Mouse (Mus musculus): ENCODE data around the gene Wdr1. TPM values are rescaled to one million over a fixed set of nuclear protein-coding genes. Genes with fewer than 3 reads are reported as not detected.
"Not testable (repeated sequence)": the region's sequence is repeated elsewhere in the genome, so short reads cannot be mapped to it uniquely, and the experiment has no call there.

Gene Wdr1
- polyA plus RNA-seq, 1 experiment: 157 TPM

DNA sequence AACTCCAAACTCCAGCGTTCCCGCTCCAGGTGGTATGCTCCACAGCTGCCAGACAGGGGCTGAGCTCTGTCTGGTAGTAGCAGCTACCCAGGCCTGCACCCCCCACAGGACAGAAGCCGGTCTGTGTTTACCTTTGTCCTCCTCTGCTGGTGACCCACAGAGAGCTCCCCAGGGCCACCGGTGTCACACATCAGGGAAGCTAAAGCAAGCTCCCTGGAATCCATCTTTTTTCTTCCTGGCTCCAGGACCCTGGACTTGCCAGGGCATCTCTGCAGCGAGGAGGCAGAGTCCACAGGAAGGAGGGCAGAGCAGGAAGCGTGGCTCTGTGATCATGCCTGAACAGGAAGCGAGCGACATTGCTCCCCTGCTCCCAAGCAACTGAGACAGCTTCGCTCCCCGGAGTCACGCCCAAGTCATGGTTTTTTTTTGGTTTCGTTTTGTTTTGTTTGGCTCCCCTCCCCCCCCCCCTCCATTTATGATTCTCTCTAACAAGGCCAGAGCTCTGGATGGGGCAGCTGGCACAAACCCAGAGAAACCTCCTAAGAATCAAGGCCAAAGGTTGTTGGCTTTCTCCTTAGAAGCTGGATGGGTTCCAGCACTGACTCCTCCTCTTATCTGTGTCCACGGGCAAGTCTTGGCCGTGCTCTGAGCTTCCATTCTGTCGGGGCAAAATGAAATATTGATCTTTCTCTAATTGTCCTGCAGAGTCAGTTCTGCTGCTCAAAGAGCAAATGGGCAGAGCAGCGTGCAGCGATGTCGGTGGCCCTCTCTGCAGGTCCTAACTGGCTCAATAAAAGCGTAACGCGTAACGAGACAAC is 82.9 kb downstream of the Wdr1 start:
- peaks cover 28% of the 10 kb centered on the region for H3K4me1 ChIP-seq (ENCODE audit: control insufficient read depth, insufficient read depth, low read length)
- peak; percentile 46 to 56 for DNase-seq
- peak overlapping the region; percentile 44 for H3K27ac ChIP-seq (ENCODE audit: insufficient read depth, low read length)
- WGBS: 8% methylated on average over 22 of the region's 22 CpGs
- 0 out of 2 replicates have a peak, but pooled peaks have one; percentile 8 for TF ChIP-seq POLR2A (IDR thresholded peaks at IDR 0.05; ENCODE audit: borderline replicate concordance, insufficient read depth, low read length)
- TF ChIP-seq CTCF (IDR thresholded peaks at IDR 0.05; ENCODE audit: borderline replicate concordance, insufficient read depth, low read depth, low read length): 0 out of 2 replicates have a peak, but pooled peaks have one; percentile 8
- H3K27me3 ChIP-seq (ENCODE audit: control insufficient read depth, insufficient read depth, low read length): no peaks in the 10 kb centered on the region
- H3K4me3 ChIP-seq (replicated peaks; ENCODE audit: insufficient read depth, low read depth, low read length): peak overlapping the region; percentile 50

DNA sequence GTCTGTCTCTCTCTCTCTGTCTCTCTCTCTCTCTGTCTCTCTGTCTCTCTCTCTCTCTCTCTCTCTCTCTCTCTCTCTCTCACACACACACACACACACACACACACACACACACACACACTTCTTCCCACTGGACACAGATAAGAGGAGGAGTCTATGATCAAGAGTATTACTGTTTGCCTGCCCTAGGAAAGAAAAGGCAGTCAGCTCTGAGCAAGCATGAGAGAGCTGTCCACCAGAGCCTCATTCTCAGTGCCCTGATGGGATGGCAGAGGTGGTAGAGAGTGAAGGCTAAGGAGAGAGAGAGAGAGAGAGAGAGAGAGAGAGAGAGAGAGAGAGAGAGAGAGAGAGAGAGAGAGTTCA is 83.5 kb downstream of the Wdr1 start:
- H3K4me3 ChIP-seq (replicated peaks; ENCODE audit: insufficient read depth, low read depth, low read length): peak overlapping the region; percentile 35
- peak overlapping the region; percentile 44 for H3K27ac ChIP-seq (ENCODE audit: insufficient read depth, low read length)
- DNase-seq; H3K27me3 ChIP-seq (ENCODE audit: control insufficient read depth, insufficient read depth, low read length): not testable (repeated sequence)
- peaks cover 28% of the 10 kb centered on the region for H3K4me1 ChIP-seq (ENCODE audit: control insufficient read depth, insufficient read depth, low read length)

DNA sequence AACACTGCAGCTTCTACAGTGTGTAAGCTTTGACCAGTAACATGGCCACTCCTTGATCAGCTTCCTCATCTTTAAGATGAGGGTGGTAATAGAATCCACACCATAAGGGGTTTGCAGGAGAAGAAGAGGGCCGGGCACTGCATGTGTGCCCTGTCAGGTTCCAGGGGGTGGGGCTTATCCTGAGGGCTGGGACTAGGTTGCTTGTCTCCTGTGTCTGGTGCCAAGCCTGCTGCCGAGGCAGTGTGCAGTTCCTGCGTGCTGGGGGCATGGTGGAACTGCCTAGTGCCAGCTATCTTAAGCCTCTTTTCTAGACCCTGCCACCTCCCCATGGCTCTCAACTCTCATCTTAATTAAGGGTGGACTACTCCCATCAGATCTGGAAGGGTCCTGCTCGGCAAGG is 84.0 kb downstream of the Wdr1 start:
- TF ChIP-seq POLR2A (IDR thresholded peaks at IDR 0.05; ENCODE audit: borderline replicate concordance, insufficient read depth, low read length) (peak; percentile 24; the same call in 1 of the 2 replicates), CTCF (IDR thresholded peaks at IDR 0.05; ENCODE audit: borderline replicate concordance, insufficient read depth, low read depth, low read length) (no peak)
- DNase-seq: peak; percentile 65 to 69
- Histone ChIP-seq H3K27ac (ENCODE audit: insufficient read depth, low read length) (no peak overlapping the region), H3K4me3 (replicated peaks; ENCODE audit: insufficient read depth, low read depth, low read length) (peak overlapping the region; percentile 0), H3K27me3 (ENCODE audit: control insufficient read depth, insufficient read depth, low read length) (no peaks in the 10 kb centered on the region), H3K4me1 (ENCODE audit: control insufficient read depth, insufficient read depth, low read length) (peaks cover 28% of the 10 kb centered on the region)
- 17% methylated on average over 4 of the region's 4 CpGs for WGBS

DNA sequence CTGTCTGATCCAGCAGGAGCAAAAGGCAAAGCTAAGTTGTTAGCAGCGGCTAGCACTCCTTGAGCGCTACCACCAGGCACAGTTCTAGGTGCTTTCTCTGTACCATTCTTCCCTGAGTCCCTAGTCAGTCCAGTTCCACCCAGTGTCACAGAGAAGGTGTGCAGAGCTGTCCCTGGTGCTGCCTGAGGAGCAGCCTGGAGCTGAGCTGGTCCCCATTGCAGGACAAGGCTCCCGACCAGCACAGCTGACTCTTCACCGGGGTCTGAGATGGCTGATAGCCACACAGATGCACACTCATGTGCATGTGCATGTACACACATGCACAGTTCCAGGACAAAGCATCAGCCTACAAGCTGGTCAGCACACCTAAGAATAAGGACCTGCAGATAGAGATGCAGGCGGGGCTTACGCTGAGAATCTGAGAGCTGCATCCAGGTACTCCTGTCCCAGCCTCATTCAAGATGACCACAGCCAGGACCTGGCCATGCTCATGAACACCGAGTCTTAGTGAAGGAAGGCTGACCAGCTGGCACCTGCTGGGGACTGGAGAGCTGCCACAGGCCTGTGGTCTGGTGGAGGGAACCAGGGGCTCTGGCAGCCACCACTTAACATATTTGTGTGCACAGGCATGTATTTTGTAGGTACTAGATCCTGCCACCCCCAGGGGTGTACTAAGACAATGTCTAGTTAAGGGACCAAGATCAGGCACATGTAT is 85.1 kb downstream of the Wdr1 start:
- DNase-seq: peak; percentile 79 to 82
- Histone ChIP-seq H3K4me3 (replicated peaks; ENCODE audit: insufficient read depth, low read depth, low read length) (no peak overlapping the region), H3K27ac (ENCODE audit: insufficient read depth, low read length) (peak overlapping the region; percentile 26; the same call in 1 of the 2 replicates), H3K27me3 (ENCODE audit: control insufficient read depth, insufficient read depth, low read length) (no peaks in the 10 kb centered on the region), H3K4me1 (ENCODE audit: control insufficient read depth, insufficient read depth, low read length) (peaks cover 28% of the 10 kb centered on the region)
- 44% methylated on average over 7 of the region's 7 CpGs for WGBS
- TF ChIP-seq CTCF (IDR thresholded peaks at IDR 0.05; ENCODE audit: borderline replicate concordance, insufficient read depth, low read depth, low read length): no peak
- no peak for TF ChIP-seq POLR2A (IDR thresholded peaks at IDR 0.05; ENCODE audit: borderline replicate concordance, insufficient read depth, low read length)

GRCm38 (mm10) chr5:38476861-38477565 is 86.0 kb downstream of the Wdr1 start:
- H3K4me1 ChIP-seq (ENCODE audit: control insufficient read depth, insufficient read depth, low read length): peaks cover 28% of the 10 kb centered on the region
- DNase-seq: peak; percentile 79 to 82
- 62% methylated on average over 25 of the region's 25 CpGs for WGBS
- no peak overlapping the region for H3K4me3 ChIP-seq (replicated peaks; ENCODE audit: insufficient read depth, low read depth, low read length)
- TF ChIP-seq CTCF (IDR thresholded peaks at IDR 0.05; ENCODE audit: borderline replicate concordance, insufficient read depth, low read depth, low read length) (peak; percentile 60; the same call in 1 of the 2 replicates), POLR2A (IDR thresholded peaks at IDR 0.05; ENCODE audit: borderline replicate concordance, insufficient read depth, low read length) (no peak)
- H3K27me3 ChIP-seq (ENCODE audit: control insufficient read depth, insufficient read depth, low read length): no peaks in the 10 kb centered on the region
- no peak overlapping the region for H3K27ac ChIP-seq (ENCODE audit: insufficient read depth, low read length)

Other genes starting within 250 kb of the Wdr1 start
- gene Drd5, start 243.9 kb downstream of the Wdr1 start, polyA plus RNA-seq (2012; rRNA removed): 1.7 and 1.8 TPM in 2 replicates
- gene Slc2a9, start 60.1 kb downstream of the Wdr1 start, polyA plus RNA-seq (2012; rRNA removed): 1.6 and 1.8 TPM in 2 replicates
- gene Zfp518b, start 121.6 kb upstream of the Wdr1 start, polyA plus RNA-seq (2012; rRNA removed): 5.6 and 6.0 TPM in 2 replicates

All from cerebellum, adult 2 months (tissue).